Mouse (Mus musculus) cerebellum, postnatal 36 days (tissue): ENCODE measurements around the gene Spdl1.
A peak's percentile ranks its signal among the peaks of the same experiment; 100 is the strongest.
"Not testable (repeated sequence)": the region's sequence is repeated elsewhere in the genome, so short reads cannot be mapped to it uniquely, and the experiment has no call there.

Experiments used
- DNase-seq, 2 experiments: peaks; one replicate each; pipeline ENCODE4 v3.0.0; 2021 to 2022; ENCODE audit warnings: mixed read lengths in 2 of 2

Spdl1 gene

DNA sequence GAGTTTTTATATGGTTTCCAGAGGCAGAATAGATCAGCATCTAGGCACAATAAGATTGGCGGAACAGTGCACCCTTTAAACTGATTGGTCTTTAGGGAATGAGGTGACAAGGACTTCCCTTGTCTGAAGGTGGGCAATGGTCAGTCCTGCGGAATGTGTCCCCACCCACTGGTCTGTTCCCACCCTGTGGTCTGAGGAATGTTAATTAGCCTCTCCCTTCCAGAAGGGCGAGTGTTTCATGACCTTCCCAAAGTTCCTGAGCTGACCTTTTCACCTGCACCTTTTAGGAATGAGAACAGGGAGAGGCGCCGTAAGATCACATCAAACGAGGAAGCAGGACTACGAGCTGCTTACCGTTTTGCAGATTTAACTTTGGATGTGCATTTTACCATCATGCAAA, 35.4 kb downstream of the Spdl1 start:
- DNase-seq, result not testable (repeated sequence)

DNA sequence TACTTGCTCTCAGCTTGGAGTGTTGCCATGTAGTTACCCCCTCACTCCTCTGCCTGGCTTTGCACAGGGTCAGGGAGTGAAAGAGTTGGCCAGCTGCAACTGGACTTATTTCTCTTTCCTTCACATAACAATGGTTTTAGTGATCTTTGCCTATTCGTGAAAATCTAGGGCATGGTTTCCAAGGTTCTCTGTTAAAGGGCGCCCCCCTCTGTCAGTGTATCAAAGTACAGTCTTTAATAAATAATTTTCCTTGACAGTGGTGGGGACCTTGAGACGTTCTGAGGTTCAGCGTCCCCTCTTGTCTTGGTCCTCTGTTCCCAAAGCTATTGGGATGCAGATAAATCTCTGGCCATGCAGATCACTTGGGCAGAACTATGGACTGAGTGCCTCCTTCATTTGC, 37.3 kb downstream of the Spdl1 start:
- peak in 1 of 2 experiments; percentile 4 for DNase-seq

DNA sequence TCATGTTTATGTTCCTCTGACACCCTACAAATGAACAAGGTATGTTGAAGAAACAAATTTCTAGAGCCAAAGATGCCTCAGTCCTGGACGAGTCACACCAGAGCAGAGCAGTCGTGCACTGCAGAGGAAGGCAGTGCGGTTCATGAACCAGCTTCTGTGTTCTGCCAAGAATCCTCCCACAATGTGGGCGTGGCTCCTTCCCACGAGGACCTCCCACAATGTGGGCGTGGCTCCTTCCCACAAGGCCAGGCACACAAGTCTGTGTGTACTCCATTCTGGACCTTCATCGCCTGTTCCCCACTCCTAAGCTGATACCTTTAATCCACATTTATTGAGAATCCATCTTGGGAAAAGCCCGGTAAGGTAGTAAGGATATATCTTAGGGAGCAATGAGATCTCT, 41.6 kb downstream of the Spdl1 start:
- DNase-seq, result no peak

DNA sequence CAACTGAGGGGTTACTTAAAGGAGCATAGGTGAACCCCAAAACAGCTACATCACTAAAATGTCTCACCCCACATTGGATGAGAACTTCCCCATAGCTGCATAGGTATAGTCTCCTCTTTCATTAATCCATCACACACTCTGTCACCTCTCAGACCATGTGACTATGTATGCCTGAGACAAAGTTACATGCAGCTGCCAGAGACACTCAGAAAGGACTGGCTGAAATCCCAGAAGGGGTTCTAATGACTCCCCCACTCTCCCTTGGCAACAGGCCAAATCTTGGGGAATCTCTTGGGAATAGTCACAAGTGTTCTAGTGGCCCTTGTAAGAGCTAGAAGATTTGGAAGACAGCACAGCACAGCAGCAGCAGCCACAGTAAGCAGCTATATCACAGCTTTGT, 48.6 kb downstream of the Spdl1 start:
- no peak for DNase-seq

DNA sequence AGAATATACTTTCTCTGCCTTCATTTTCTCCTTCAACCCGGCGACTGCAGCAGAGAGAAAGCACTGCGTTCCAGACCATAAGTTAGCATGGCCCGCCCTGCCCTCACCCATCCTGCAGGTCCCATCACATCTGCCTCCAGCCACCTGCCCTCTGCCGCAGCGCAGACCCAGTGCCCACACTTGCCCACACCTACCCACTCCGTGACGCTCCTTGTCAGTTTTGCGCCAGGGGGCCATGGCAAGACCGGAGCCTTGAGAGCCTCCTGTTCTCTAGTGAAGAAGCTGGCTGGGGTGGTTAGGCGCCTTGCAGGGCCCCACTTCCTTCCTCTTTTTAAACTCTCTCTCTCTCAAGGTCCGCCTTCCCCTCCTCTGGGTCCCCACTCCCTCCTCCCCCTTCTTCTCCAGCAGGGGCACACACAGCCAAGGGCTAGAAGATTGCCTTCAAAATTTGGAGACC, 49.8 kb downstream of the Spdl1 start, which contains the start of gene Dock2:
Dock2 (minus strand) TSS at position 306 of the 457 bp plus-strand sequence.
- no peak for DNase-seq

DNA sequence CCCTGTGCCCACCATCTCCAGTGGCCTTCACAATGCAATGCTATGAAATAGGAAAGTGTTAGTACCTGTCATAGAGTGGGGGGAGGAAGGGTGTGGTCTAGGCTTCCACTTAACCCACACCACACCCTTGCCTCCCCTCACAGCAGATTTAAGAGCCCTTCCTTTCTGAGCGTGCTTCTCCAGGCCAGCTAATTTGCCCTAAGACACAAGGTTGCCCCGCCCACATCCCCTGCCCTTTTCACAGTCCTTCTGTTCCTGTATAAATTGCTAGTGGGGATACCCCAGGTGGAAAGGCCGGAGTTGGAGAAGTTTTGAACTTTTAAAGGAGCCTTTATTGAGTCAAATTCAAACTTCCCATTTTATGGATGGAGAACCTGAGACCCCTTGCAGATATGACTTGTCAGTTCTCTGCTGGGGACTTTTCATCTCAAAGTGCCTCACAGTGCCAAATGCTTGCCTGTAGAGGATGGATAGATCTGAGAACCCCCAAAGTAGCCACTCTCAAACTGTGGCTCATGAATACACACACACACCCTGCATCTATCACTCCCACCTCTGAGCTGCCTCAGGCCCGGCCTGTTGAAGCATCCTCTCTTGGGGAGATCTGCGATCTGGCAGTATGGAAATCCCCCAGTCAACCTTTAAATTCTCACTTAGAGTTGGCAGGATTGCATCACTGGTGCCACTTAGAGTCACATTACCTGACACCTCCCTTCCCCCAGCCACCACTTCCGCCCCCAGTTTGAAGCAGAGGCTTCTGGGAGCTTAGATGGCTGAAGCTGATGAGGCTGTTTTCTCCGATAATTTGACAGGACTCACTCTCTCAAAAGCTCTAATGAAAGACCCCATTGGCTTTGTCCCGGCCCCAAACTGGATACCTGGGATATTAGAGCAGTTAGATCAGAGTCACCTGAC, 50.7 kb downstream of the Spdl1 start:
- DNase-seq, result no peak

DNA sequence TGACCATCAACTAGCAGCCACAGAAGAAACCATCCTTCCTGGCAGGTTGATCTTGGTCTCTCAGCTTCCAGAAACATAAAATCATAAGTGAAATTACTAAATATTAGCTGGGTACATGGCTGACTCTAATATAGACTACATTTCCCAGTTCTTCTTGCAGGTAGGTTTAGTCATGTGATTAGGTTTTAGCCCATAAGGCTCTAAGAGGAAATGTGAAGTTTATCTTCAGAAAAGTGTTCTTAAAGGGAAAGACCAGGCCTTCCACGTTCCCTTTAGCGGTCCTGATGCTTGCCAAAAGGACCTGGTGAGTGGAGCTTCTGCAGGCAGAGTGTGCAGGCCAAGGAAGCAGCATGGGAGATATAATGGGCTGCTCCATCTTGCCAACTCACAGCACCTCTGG, 52.7 kb downstream of the Spdl1 start:
- no peak for DNase-seq

DNA sequence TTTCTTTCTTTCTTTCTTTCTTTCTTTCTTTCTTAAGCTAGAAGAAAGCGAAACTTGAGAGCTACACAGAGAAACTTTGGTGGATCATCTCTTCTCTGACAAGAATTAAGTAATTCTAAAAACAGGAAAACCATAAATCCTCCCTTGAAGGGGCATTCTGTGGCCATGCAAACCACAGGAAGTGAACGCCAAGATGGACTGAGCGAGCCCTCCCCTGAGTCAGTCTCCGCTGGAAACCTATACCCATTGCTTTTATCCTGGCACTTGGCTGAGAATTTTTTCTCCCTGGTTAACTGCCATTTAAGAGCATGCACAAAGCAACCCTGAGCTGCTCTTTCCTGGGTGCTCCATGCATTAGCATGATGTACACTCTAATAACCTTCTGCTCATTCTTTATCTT, 53.5 kb downstream of the Spdl1 start:
- no peak for DNase-seq

DNA sequence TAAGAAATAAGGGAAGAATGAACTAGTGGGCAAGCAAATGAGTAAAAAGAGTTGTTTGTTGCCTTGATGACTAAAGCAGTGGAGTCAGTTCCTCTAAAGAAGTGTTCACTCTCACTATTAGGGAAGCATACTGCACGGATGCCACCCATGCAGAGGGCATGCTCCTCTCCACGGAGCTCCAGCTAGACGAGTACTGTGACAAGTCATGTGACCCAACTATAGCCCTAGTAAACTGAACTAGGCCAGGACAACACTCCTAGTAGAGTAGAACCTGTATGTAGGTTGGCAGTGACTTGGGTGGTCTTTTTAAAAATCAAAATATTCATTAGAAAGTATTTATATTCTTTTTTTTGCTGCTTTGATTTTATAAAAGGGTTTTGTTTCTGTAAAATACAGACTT, 55.1 kb downstream of the Spdl1 start:
- DNase-seq, result no peak

DNA sequence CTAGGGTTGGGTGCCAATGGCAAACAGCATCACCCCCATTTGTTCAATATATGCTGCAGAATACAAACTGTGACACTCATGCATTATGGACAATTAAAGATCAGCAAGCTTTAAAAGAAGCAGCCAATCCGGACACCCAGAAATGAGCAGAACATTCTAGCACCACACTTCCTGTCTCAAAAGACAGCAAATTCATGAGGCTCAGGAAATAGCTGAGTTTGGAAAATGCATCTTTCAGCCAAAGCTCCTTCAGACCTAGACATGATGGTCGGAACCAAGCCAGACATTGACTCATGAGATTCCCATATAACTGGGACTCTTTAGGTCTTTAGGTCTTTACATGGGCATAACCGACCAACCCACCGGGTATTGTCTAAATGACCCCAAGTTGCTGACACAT, 55.9 kb downstream of the Spdl1 start:
- no peak for DNase-seq

DNA sequence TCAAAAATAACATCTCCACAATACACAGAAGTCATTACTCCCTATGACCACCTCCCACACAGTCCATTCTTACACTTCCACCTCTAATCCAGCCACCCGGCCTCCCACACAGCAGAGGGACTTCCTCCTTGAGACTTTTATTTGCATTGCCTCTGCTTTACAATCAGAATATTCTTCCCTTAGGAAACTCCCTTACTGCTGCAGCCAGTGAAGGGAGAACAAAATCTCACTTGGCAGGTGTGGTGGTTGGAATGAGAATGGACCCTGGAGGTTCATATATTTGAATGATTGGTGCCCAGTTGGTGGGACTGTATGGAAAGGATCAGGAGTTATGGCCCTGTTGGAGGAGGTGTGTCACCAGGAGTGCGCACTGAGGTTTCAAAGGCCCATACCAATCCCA, 57.4 kb downstream of the Spdl1 start:
- DNase-seq, result no peak

DNA sequence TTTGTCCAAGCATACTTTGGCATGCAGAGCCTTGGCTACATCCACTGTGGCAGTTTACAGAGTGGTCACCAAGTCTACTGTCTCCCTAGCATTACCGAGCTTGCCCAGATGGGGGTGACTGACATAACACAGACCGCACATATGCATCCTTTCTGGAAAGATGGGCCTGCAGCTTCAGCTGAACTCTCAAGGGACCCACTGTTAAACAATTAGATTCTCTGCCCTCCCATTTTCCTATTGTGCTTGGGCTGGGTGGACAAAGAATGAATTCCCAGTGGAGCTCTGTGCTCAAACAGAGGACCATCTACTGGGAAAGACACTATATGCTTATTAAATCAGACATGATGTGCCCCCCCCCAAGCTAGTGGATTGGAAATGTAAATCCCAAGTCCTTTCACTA, 58.8 kb downstream of the Spdl1 start:
- DNase-seq, result no peak

DNA sequence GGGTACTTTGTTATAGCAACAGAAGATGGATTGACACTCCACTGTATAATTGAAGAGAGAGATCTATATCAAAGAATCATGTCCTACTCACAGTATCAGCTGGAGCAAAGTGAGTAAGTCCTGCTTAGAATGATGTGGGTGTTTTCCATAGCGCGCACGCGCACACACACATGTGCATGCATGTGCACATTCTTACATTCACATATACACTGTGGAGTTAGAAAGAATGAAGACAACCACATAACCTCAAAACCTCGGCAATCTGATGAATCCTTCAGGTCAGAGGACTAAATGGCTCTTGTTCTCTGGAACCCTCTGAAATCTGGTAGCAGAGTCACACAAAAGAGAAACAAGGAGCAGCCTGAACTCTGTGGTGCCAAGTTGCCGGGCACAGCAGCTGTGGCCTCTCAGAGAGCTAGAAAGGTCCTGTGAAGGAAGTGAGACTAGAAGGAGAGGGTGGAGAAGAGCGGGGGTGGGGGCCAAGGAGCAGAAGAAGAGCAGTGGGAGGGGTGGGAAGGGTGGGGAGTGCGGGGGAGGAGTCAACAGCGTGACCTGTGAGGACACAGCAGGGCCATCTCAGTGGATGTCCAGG, 60.0 kb downstream of the Spdl1 start:
- DNase-seq, result no peak

DNA sequence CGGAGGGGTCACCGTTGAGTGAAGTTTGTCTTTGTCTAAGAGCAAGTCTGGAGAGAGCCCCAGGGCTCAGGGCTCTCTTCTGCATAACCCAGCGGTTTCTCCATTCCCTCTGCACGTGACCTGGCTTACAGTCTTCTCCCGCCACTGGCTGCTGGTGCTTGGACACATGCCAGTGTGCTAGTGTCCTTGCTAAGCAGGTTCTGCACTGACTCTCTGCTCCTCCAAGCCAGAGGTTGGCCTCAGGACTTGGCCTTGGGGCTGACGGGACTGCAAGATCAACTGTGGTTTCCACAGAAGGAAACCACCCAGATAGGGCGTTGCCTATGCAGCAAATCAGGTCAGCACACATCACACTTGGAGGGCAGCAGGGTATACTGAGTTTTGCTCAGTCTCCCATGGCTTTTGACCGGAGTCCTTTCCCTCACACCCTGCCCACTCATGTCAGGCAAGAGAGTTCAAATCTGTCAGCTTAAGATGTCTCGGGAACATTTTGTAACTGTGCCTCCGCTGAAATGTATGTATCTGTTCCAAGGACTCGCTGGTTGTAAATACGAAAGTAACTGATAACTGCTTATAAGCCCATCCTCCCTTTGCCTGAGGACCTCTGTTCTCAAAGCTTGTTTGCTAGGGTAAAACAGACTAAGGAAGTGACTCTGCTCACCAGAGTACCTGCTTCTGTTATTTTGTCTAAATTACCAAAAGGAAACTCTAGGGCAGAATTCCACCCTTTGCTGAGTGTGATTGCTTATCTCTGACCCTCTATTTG, 62.0 kb downstream of the Spdl1 start:
- DNase-seq, result peak in 1 of 2 experiments; percentile 7

DNA sequence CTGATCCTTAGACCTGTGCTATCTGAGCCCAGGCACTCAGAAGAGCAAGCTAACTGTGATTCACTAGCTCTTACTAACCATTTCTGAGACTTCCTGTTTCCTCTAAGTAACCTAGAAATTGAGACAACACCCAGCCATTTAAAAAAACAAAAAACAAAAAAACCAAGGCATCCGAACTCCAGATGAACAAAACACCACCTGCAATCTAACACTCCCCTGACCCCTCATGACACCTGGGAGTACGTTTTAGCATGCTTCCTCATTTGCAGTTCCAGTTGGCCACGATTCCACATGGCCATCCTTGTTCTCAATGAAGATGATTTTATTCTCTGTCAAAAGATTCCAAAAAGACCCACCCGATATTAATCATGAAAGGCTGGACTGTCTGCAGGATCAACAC, 62.8 kb downstream of the Spdl1 start:
- no peak for DNase-seq

DNA sequence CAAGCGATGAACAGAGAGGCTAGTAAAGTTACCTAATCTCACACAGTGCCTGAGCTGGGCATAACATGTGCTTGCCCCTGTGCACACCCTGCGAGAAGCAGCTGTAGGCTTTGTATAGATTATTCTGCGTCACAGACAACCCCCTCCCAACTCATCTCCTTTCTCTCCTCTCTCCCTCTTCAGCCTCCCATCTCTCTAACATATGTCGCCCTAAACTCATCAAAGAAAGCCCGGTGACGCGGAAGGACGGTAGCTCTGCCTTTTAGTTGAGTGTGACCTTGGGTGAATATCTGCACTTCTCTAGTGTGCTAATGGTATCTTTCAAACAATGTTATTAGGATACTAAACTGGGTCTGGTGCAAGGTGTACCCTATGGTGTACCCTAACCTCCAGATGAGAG, 63.5 kb downstream of the Spdl1 start:
- DNase-seq, result no peak

DNA sequence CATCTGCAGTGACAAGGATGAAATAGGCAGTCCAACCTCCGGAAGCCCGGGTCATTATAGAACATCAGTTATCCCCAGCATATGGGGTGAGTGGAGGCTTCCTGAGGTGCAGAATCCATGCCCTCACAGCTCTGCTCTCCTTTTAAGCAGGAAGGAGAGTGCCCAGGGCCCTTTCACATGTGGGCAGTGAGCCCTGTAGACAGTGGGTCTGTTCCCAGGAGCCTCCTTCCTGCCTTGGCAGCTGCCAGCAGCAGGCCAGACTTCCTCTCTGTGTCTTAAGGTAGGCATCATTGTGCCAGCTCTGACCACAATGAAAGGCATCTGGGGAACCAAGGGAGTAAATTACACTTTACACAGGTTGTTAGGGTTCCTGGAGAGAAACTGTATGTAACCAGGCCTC, 64.0 kb downstream of the Spdl1 start:
- peak in 1 of 2 experiments; percentile 2 for DNase-seq

DNA sequence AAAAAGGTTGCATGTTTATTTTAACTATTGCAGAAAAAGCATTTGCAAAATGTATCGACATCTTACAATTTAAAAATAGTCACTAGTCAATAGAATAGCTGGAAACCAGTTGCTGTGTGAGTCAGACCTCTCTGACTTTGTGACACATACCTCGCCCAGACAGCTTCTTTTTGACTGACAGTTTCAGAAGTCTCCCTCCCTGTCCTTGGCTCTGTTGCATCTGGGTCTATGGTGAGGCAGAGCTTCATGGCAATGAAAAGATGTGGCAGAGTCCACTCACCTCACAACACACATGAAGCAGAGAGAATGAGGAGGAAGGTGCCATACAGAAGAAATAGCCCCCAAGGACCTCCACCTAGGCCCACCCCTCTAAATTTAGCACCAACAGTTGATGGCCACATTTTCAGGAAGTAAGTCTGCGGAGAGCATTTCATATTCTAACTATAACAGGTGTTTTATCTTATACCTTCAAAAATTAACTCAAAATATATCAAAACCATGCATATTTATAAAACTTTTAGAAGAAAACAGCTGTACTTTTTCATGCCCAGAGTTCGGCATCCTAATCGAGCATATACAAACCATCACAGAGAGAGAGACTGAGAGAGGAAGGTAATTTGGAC, 69.6 kb downstream of the Spdl1 start:
- no peak for DNase-seq

DNA sequence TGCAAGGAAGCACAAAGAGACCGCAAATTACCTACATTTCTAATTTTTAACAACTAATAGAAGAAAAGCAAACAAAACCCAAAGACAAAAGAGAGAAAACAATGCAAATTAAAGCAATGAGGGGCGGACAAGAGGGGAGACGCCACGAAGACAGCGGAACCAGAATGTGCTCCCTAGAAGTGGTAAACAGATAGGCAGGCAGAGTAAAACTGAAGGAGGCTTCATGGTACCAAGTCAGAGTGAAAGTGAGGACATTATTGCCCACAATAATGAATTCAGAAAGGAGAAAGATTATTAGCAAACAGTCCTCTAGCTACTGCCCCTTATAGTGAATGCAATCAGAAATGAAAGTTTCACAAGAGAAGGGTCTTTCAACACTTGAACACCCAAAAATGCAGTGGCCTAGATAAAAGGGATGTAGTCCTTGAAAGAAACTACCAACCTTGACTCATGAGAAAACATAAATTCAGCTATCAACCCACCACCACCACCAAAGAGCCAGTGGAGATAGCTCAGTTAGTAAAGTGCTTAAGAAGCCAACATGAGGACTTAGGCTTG, 70.8 kb downstream of the Spdl1 start:
- no peak for DNase-seq

DNA sequence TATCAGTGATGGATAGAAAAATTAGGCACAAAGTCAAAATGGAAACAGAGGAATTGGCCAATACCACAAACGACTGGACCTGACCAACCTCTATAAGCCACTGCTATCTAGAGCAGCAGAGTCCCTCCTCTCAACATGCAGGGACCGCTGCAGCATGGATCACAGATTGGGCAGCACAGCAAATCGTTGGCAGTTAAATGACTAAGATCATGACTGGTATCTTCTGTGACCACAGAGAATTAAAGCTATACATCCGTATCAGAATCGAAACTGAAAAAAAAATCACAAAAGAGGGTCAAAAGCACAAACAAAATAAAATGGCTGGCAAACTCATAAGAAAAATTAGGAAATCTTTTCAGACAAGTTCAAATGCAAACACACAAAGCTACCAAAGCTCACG, 71.3 kb downstream of the Spdl1 start:
- DNase-seq, result no peak

DNA sequence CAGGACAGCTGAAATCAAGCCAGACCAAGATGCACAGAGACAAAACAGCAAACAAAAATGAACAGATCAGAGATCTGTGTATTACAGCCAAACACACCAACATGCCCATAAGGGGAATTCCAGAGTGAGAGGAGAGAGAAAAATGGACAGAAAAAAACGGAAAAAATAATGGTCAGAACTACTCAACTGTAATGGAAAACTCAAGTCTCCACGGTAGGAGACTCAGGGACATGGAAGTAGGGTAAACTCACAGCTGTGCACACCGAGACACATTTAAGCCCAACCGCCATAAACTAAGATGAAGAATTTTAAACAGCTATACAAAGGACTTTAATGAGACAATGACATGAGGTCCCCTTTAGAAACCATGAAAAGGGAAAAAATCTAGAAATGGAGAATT, 73.9 kb downstream of the Spdl1 start:
- no peak for DNase-seq
